Mouse (Mus musculus) liver, embryonic 15.5 days (tissue): ENCODE measurements around the gene Vegfa. TPM values are rescaled to one million over a fixed set of nuclear protein-coding genes. Genes with fewer than 3 reads are reported as not detected.

ENCODE experiments used
- ATAC-seq: fragments of 200-750 bp; cut with Nextera tagmentation; 2 replicates; pipeline ENCODE4 v1.8.0; 2017; ENCODE audit warnings: moderate number of reproducible peaks, mild to moderate bottlenecking, moderate library complexity; ENCODE audit not compliant: insufficient read depth
- H3K27ac ChIP-seq: fragments of 300-500 bp; sonication (generic); replicated peaks from 2 replicates; pipeline ENCODE4 v1.5.1; 2015; ENCODE audit warnings: mild to moderate bottlenecking, inconsistent platforms
- H3K27me3 ChIP-seq: fragments of 300-500 bp; sonication (generic); 2 replicates; pipeline ENCODE4 v1.6.1; 2015; ENCODE audit warnings: mild to moderate bottlenecking, inconsistent platforms
- H3K36me3 ChIP-seq: fragments of 300-500 bp; sonication (generic); replicated peaks from 2 replicates; pipeline ENCODE4 v1.6.1; 2015; ENCODE audit warnings: moderate library complexity, mild to moderate bottlenecking, inconsistent platforms
- H3K4me1 ChIP-seq: fragments of 300-500 bp; sonication (generic); replicated peaks from 2 replicates; pipeline ENCODE4 v1.6.1; 2015; ENCODE audit warnings: inconsistent platforms
- H3K4me2 ChIP-seq: fragments of 300-500 bp; sonication (generic); 2 replicates; pipeline ENCODE4 v1.6.1; 2015; ENCODE audit warnings: moderate library complexity, mild to moderate bottlenecking, inconsistent platforms
- H3K4me3 ChIP-seq: fragments of 300-500 bp; sonication (generic); replicated peaks from 2 replicates; pipeline ENCODE4 v1.5.1; 2015; ENCODE audit warnings: mild to moderate bottlenecking, inconsistent platforms
- H3K9ac ChIP-seq: fragments of 300-500 bp; sonication (generic); 2 replicates; pipeline ENCODE4 v1.6.1; 2015; ENCODE audit warnings: moderate library complexity, mild to moderate bottlenecking, inconsistent platforms
- H3K9me3 ChIP-seq: fragments of 300-500 bp; sonication (generic); replicated peaks from 2 replicates; pipeline ENCODE4 v1.6.1; 2016; ENCODE audit warnings: inconsistent platforms
- WGBS: fragments of 180-500 bp; shearing (Covaris S2); methylation state at CpG from one replicate; pipeline ENCODE4 v1.1.7; 2015; ENCODE audit warnings: mixed read lengths; ENCODE audit not compliant: insufficient replicate concordance; 5-methylcytosine and 5-hydroxymethylcytosine counted together
- polyA plus RNA-seq: library from polyadenylated mRNA; unstranded; fragments of >200 nt; fragmentation: Nextera tagmentation; extraction: Ambion mirVana; gene quantifications from 2 replicates; pipeline ENCODE4 v1.2.1, GENCODE M21; 2015

Vegfa gene
- polyA plus RNA-seq, 1 experiment from 2014 or later, result 1.2 TPM

DNA sequence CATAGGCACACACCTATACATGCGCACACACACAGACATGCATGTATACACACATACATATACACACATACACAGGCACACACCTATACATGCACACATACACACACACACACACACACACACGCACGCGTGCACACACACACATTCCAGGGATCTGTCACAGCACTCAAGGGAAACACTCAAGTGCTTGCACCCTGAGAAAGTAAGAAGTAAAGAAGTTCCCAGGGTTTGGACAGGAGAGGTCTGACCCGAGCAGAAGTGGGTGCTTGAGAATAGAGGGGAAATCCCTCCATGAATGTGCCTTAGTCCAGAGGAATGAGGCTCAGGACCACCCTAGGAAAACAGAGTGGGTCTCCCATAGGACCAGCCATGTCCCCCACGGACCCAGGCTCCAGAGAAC lies 60.4 kb downstream of the Vegfa start:
- Histone ChIP-seq H3K4me3 (no peak overlapping the region), H3K27me3 (no peaks in the 10 kb centered on the region), H3K9ac (no peak overlapping the region), H3K4me2 (peak overlapping the region; percentile 1; the same call in 1 of the 2 replicates), H3K27ac (0 out of 2 replicates have a peak overlapping the region, but pooled peaks have one; percentile 31), H3K4me1 (peaks cover 48% of the 10 kb centered on the region), H3K9me3 (no peaks in the 10 kb centered on the region), H3K36me3 (no peaks in the 10 kb centered on the region)
- ATAC-seq, result no peak
- 69% methylated on average over 6 of the region's 6 CpGs for WGBS

DNA sequence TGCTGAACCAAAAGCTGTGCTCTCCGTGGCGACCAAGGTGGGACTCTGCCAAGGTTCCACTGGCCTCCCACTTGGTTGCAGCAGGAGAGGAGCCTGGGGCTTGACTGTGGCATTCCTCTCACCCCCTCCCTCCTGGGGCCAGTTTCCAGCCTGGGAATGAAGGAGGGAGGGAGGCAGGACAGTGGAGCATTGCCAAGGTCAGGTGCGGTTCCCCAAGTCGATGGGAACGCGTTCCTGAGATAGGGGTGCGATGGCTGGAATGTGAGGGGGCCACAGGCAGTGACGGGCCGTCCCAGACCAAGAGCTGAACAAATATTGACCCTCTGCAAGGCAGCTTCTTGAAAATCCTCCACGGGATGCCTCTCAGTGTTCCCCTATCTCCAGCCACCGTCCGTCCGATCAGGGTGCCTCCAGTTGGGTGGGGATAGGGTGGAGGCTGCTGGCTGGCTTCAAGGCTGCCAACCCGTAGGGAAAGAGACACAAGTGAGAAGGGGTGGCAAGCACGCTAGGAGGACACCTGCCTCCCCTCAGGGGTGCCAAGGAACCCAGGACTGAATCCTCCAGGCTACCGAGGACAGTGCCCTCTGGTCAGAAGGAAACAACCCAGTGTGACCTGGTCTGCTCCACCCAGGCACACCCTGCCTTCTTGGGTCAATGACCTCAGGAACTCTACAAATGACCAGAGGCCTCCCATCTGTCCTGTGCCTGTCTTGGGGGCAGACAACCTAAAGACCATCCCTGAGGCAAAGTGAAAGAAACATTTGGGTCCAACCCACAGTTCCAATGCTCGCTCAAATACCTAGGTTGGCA lies 61.2 kb downstream of the Vegfa start:
- peak overlapping the region; percentile 36 for H3K4me2 ChIP-seq
- H3K9me3 ChIP-seq, result no peaks in the 10 kb centered on the region
- no peak overlapping the region for H3K27ac ChIP-seq
- WGBS, result 54% methylated on average over 17 of the region's 17 CpGs
- peaks cover 48% of the 10 kb centered on the region for H3K4me1 ChIP-seq
- H3K36me3 ChIP-seq, result no peaks in the 10 kb centered on the region
- no peak overlapping the region for H3K4me3 ChIP-seq
- ATAC-seq, result no peak
- no peaks in the 10 kb centered on the region for H3K27me3 ChIP-seq
- H3K9ac ChIP-seq, result no peak overlapping the region

DNA sequence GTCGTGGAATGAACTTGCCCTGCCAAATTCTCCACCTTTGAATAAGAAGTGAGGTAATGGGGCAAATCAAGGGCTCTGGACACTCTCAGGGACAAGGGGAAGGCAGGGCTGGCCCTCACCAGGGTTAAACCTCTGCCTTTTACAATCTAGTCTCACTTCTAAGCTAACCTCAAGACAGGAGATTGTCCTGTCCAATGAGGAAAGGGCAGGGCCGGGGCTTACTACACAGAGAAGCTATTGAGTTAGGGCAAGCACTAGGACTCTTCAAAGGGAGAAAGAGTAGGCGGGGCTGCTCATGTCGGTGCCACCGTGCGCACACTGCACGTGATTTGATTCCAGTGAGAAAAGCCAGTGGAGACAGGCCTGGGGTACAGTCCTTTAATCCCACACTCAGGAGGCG lies 62.6 kb downstream of the Vegfa start:
- no peak overlapping the region for H3K4me3 ChIP-seq
- no peaks in the 10 kb centered on the region for H3K9me3 ChIP-seq
- WGBS, result 56% methylated on average over 8 of the region's 8 CpGs
- ATAC-seq, result no peak
- no peak overlapping the region for H3K27ac ChIP-seq
- no peak overlapping the region for H3K4me2 ChIP-seq
- H3K27me3 ChIP-seq, result no peaks in the 10 kb centered on the region
- H3K9ac ChIP-seq, result no peak overlapping the region
- H3K4me1 ChIP-seq, result peaks cover 49% of the 10 kb centered on the region
- no peaks in the 10 kb centered on the region for H3K36me3 ChIP-seq

DNA sequence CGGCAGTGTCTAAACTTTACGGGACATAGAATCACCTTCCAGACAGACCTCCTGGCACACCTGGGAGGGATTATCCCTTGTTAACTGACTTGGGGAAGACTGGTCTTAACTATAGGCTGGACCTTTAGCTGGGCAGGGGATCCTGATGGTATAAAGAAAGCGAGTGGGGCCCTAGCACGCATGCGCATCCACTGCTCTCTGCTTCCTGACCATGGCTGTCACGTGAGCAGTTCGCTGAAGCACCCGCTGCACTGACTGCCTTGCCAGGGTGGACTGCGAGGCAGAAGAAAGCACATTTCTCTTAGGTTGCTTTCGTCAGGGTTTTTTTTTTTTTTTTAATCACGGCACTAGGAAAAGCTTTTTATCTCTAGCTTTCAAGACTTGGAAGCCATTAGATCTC lies 63.8 kb downstream of the Vegfa start:
- Histone ChIP-seq H3K4me1 (peaks cover 42% of the 10 kb centered on the region), H3K4me3 (no peak overlapping the region), H3K36me3 (no peaks in the 10 kb centered on the region), H3K27ac (no peak overlapping the region), H3K4me2 (no peak overlapping the region), H3K9me3 (no peaks in the 10 kb centered on the region), H3K27me3 (no peaks in the 10 kb centered on the region), H3K9ac (no peak overlapping the region)
- WGBS, result 75% methylated on average over 11 of the region's 11 CpGs
- no peak for ATAC-seq

Other genes with a start within 250 kb of the Vegfa start
- gene Mrps18a, start 78.6 kb upstream of the Vegfa start, polyA plus RNA-seq, result 60.7 and 64.6 TPM in 2 replicates
- gene Rsph9, start 111.8 kb upstream of the Vegfa start, polyA plus RNA-seq, result 0.83 and 1.1 TPM in 2 replicates
- 42.5 and 47.5 TPM in 2 replicates for gene Mad2l1bp, start 121.2 kb upstream of the Vegfa start, polyA plus RNA-seq
- 33.2 and 36.8 TPM in 2 replicates for gene Gtpbp2, start 128.7 kb upstream of the Vegfa start, polyA plus RNA-seq
- 15.8 and 17.1 TPM in 2 replicates for gene Polh, start 170.3 kb upstream of the Vegfa start, polyA plus RNA-seq
- gene Xpo5, start 170.4 kb upstream of the Vegfa start, polyA plus RNA-seq, result 14.4 and 15.2 TPM in 2 replicates
- 29.0 and 30.6 TPM in 2 replicates for gene Polr1c, start 215.7 kb upstream of the Vegfa start, polyA plus RNA-seq
- 44.2 and 59.9 TPM in 2 replicates for gene Yipf3, start 215.7 kb upstream of the Vegfa start, polyA plus RNA-seq
- gene Lrrc73, start 221.2 kb upstream of the Vegfa start, polyA plus RNA-seq, result 0.08 TPM in 1 of 2 replicates, not detected in the other